Mouse (Mus musculus) adrenal gland, postnatal 14 days (tissue): ENCODE data around the gene Olfr926. TPM values are rescaled to one million over a fixed set of nuclear protein-coding genes. Genes with fewer than 3 reads are reported as not detected.
"Not testable (repeated sequence)": the region's sequence is repeated elsewhere in the genome, so short reads cannot be mapped to it uniquely, and the experiment has no call there.

ENCODE experiments used
- DNase-seq: peaks from one replicate; pipeline ENCODE4 v3.0.0; 2021; ENCODE audit warnings: mixed read lengths
- long read RNA-seq, 2 experiments: library from polyadenylated mRNA; stranded (forward); transcript quantifications; one replicate each; pipeline ENCODE4 v2.0.0; 2021
- total RNA-seq: library from RNA; stranded (reverse); gene quantifications from 2 replicates; pipeline ENCODE4 v1.2.3, GENCODE M21; 2021

Olfr926 gene
- total RNA-seq: not detected in 2 replicates
- long read RNA-seq, experiment 1: 0 reads
- long read RNA-seq, experiment 2: 0 reads

- no peak for DNase-seq
Observed at GRCm38 (mm10) chr9:38876826-38877225, at the start of gene Olfr926. TSS of gene Olfr926 (plus strand) at chr9:38877126.

GRCm38 (mm10) chr9:38833027-38833426 is 43.9 kb upstream of the Olfr926 start:
- DNase-seq: no peak

- DNase-seq: no peak
Observed at GRCm38 (mm10) chr9:38844149-38844548, 32.8 kb upstream of the Olfr926 start, which contains the start of gene Olfr924. TSS of gene Olfr924 (plus strand) at chr9:38844449.

- DNase-seq: no peak
Observed at GRCm38 (mm10) chr9:38854760-38855159, 22.2 kb upstream of the Olfr926 start, which contains the start of gene Olfr26. TSS of gene Olfr26 (plus strand) at chr9:38855060.

GRCm38 (mm10) chr9:38874880-38875279 is 2.0 kb upstream of the Olfr926 start:
- DNase-seq: not testable (repeated sequence)

Other genes with a start within 250 kb of the Olfr926 start
- not detected in 2 replicates for gene Olfr916, start 217.3 kb upstream of the Olfr926 start, total RNA-seq
- not detected in 2 replicates for gene Olfr917, start 211.3 kb upstream of the Olfr926 start, total RNA-seq
- gene Olfr918, start 202.5 kb upstream of the Olfr926 start, total RNA-seq: not detected in 2 replicates
- gene Olfr919, start 173.5 kb upstream of the Olfr926 start, total RNA-seq: not detected in 2 replicates
- 35.2 and 35.3 TPM in 2 replicates for gene Vwa5a, start 158.9 kb upstream of the Olfr926 start, total RNA-seq
- gene Olfr920, start 124.8 kb upstream of the Olfr926 start, total RNA-seq: 0.11 and 0.26 TPM in 2 replicates
- gene Olfr921, start 104.1 kb upstream of the Olfr926 start, total RNA-seq: not detected in 2 replicates
- not detected in 2 replicates for gene Olfr922, start 62.5 kb upstream of the Olfr926 start, total RNA-seq
- not detected in 2 replicates for gene Olfr923, start 50.6 kb upstream of the Olfr926 start, total RNA-seq
- not detected in 2 replicates for gene Olfr924, start 32.7 kb upstream of the Olfr926 start, total RNA-seq
- gene Olfr26, start 22.1 kb upstream of the Olfr926 start, total RNA-seq: not detected in 2 replicates
- gene Olfr930, start 52.7 kb downstream of the Olfr926 start, total RNA-seq: not detected in 2 replicates
- 0.19 and 0.38 TPM in 2 replicates for gene Olfr933, start 95.2 kb downstream of the Olfr926 start, total RNA-seq
- gene Olfr934, start 111.2 kb downstream of the Olfr926 start, total RNA-seq: not detected in 2 replicates
- not detected in 2 replicates for gene Olfr935, start 122.6 kb downstream of the Olfr926 start, total RNA-seq
- gene Olfr146, start 146.3 kb downstream of the Olfr926 start, total RNA-seq: not detected in 2 replicates
- not detected in 2 replicates for gene Olfr937, start 187.8 kb downstream of the Olfr926 start, total RNA-seq
- gene Olfr938, start 201.8 kb downstream of the Olfr926 start, total RNA-seq: not detected in 2 replicates